Mouse (Mus musculus): ENCODE measurements around the gene Lss. TPM values are rescaled to one million over a fixed set of nuclear protein-coding genes. Genes with fewer than 3 reads are reported as not detected.

Lss gene
- 28.7 and 31.6 TPM in 2 replicates for polyA plus RNA-seq (2012; rRNA removed)

GRCm38 (mm10) chr10:76531375-76531774 lies at the start of gene Lss:
Gene Lss (plus strand): TSS chr10:76531588.

GRCm38 (mm10) chr10:76561972-76562371 lies 30.6 kb downstream of the Lss start, which contains the start of gene Spatc1l:
Gene Spatc1l (plus strand): TSS chr10:76562272.

GRCm38 (mm10) chr10:76575374-76575773 lies 44.0 kb downstream of the Lss start, which contains the start of gene Ftcd:
Gene Ftcd (plus strand): TSS chr10:76575648.

Other genes starting within 250 kb of the Lss start
- gene Dip2a, start 186.3 kb upstream of the Lss start, polyA plus RNA-seq (2012; rRNA removed): 1.8 TPM in 2 replicates
- not detected in 2 replicates for gene AC141477.1, start 91.1 kb upstream of the Lss start, polyA plus RNA-seq (2012; rRNA removed)
- gene Pcnt, start 88.8 kb upstream of the Lss start, polyA plus RNA-seq (2012; rRNA removed): 18.5 and 20.9 TPM in 2 replicates
- not detected in 2 replicates for gene 2610028H24Rik, start 82.5 kb upstream of the Lss start, polyA plus RNA-seq (2012; rRNA removed)
- 11.1 and 12.2 TPM in 2 replicates for gene Mcm3ap, start 62.7 kb upstream of the Lss start, polyA plus RNA-seq (2012; rRNA removed)
- gene Ybey, start 62.5 kb upstream of the Lss start, polyA plus RNA-seq (2012; rRNA removed): 1.4 and 1.5 TPM in 2 replicates
- 0.05 and 0.08 TPM in 2 replicates for gene Spatc1l, start 30.7 kb downstream of the Lss start, polyA plus RNA-seq (2012; rRNA removed)
- gene Ftcd, start 44.1 kb downstream of the Lss start, polyA plus RNA-seq (2012; rRNA removed): 22.2 and 30.1 TPM in 2 replicates
- gene Col6a2, start 92.0 kb downstream of the Lss start, polyA plus RNA-seq (2012; rRNA removed): 4.3 and 8.4 TPM in 2 replicates
- gene Col6a1, start 194.6 kb downstream of the Lss start, polyA plus RNA-seq (2012; rRNA removed): 4.5 and 8.8 TPM in 2 replicates

Measured in liver, embryonic 14 days (tissue).